Mouse (Mus musculus) c-Kit-positive CD71-positive TER-119-negative erythroid progenitor cells, embryonic 14.5 days (primary cell): ENCODE results near the gene Shcbp1.
A peak's percentile ranks its signal among the peaks of the same experiment; 100 is the strongest.
"Not testable (repeated sequence)": the region's sequence is repeated elsewhere in the genome, so short reads cannot be mapped to it uniquely, and the experiment has no call there.

ENCODE experiments used
- DNase-seq: peaks from one replicate; pipeline ENCODE4 v3.0.0-alpha.2; 2013; ENCODE audit warnings: low read depth

Gene Shcbp1

DNA sequence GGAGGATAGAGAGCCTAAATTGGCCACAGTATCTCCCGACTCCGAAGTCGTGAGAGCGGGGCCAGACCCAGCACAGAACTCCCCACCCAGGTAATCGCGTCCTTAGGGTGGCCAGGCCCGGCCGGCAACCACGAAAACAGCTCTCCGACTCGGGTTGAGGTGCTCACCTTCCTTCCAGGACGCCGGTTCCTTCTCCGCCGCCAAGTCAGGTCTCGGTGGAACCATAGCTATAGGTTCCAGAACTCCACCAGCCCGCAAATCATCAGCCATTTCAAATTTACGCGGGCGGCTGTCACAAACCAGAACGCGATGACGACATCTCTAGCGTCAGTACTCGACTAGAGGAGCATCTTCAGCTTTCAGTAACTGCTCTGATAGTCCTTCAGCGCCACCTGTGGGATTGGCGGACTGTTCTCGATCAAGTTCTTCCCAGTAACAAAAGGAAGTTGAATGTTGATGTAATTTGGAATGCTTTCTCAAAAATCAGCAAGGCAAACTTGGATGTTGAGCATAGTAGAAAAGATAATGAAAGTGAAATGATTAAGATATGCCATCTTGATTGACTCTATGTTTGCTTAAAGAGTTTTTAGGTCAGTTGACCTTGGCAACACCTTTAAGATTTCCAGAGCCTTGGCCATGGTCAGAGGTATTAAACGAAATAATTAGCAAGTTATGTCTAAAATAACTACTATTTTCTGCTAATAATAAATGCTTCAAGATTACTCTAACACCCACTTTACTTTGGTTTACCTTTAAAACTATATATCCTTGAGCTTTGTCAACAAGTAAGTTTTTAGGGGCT lies at the start of gene Shcbp1:
Gene Shcbp1, minus strand, starts transcription at position 314 of the 802 bp plus-strand sequence.
- DNase-seq, result peak; percentile 93

DNA sequence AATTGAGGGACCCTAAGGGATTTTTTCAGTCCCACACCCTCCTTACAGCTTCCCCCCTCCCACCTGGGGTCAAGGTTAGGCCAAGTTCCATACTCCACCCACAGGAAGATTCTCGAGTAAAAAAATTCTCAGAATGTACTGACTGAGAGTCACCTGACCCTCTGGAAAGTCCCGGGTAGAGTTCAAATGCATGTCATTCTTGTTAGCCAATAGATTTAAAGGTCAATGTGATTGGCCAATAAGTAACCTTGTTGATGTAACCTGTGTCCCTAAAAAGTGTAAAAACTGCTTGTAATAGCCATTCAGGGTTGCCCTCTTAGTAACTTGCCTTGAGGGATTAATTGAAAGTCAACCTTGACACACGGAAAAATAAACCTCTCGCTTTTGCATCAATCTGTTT lies 29.5 kb upstream of the Shcbp1 start:
- no peak for DNase-seq

- no peak for DNase-seq
Observed at GRCm38 (mm10) chr8:4800524-4801122, 21.3 kb upstream of the Shcbp1 start.

DNA sequence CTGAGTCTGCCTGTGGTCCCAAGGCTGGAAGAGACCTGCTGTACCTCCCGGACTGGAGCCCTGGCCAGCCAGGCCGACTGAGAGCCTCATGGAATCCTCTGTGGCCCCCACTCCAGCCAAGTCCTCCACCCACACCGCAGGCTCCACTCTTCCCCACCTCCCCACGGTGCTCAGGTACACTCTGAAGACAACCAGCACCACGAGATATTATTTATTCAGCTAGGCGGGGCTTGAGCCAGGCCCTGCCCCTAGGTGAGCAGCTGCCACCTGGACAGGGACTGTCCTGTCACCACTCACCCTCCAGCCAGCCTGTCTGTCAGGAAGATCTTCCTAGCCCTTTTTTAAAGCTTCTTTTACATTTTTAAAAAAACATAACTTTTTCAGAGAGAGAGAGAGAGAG lies 1.1 kb downstream of the Shcbp1 start:
- no peak for DNase-seq

- DNase-seq, result no peak
Observed at GRCm38 (mm10) chr8:4764751-4765150, 14.6 kb downstream of the Shcbp1 start.

GRCm38 (mm10) chr8:4753048-4753447 lies 26.3 kb downstream of the Shcbp1 start:
- no peak for DNase-seq

GRCm38 (mm10) chr8:4730942-4731341 lies 48.4 kb downstream of the Shcbp1 start:
- peak; percentile 8 for DNase-seq

GRCm38 (mm10) chr8:4715546-4715945 lies 63.8 kb downstream of the Shcbp1 start:
- DNase-seq, result no peak

- not testable (repeated sequence) for DNase-seq
Observed at GRCm38 (mm10) chr8:4708346-4708745, 71.0 kb downstream of the Shcbp1 start.

GRCm38 (mm10) chr8:4707916-4708315 lies 71.5 kb downstream of the Shcbp1 start:
- not testable (repeated sequence) for DNase-seq

GRCm38 (mm10) chr8:4691634-4692033 lies 87.7 kb downstream of the Shcbp1 start:
- DNase-seq, result no peak
